Mouse (Mus musculus): ENCODE results near the gene Itpr2. TPM values are rescaled to one million over a fixed set of nuclear protein-coding genes. Genes with fewer than 3 reads are reported as not detected.

Gene Itpr2
- total RNA-seq, 2 experiments from 2014 or later, result 23.6 to 24.9 TPM

DNA sequence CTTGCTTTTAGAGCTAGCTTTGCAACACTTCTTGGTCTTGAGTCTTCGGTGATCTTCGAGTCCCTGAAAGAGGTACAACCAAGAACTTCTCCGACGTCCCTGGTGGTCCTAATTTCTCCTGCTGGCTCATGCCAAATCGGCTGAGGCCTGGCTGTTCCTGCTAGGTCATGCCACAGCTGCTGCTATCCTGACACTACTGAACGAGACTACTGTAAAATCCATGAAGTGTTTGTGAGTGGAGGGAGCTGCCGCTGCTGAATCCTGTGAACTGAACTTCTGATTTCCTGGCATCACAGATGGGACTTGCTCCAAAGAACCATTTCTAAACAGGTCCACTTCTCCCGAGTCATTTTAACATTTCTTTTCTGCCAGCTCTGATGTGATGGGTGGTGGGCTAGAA is 11.4 kb upstream of the Itpr2 start:
- intact Hi-C loops (cut with DNase I), result no loop called here
- no peak for DNase-seq (ENCODE audit: low spot score)

DNA sequence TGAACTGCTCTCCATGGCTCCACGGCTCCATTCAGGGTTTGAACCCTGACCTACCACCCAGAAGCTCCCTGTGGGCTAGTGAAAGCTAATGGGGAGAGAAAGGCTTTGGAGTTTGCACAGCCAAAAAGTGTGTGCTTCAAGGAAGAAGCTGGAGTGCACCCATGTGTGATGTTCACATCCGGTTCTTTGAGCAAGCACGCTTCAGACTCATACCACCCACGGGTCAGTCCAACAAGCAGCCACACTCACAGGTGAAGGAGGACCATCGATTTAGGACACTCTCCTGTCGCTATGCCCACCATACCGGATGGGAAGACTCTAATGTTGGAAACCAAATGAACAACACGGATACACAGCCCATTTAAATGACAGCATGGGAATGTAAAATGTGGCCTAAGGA is 9.5 kb upstream of the Itpr2 start:
- intact Hi-C loops (cut with DNase I), result no loop called here
- no peak for DNase-seq (ENCODE audit: low spot score)

DNA sequence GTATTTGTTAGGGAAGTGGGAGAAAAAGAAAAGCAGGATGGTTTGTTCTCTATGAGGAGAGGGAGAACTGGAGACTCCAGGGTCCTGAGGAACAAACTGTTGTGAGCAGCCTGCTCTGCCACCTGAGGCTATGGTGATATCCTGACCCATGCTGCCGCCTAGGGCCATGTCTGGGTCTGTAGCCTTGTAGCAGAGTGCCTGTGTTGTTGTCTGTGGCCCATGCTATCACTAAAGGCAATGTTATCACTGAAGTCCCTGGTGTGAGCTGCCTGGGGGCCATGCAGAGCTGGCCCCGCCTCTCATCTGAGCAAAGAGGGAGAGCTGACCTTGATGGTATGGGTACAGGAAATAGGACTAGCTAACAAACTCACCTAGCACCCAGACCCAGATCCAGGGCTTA is 7.9 kb upstream of the Itpr2 start:
- intact Hi-C loops (cut with DNase I), result no loop called here

DNA sequence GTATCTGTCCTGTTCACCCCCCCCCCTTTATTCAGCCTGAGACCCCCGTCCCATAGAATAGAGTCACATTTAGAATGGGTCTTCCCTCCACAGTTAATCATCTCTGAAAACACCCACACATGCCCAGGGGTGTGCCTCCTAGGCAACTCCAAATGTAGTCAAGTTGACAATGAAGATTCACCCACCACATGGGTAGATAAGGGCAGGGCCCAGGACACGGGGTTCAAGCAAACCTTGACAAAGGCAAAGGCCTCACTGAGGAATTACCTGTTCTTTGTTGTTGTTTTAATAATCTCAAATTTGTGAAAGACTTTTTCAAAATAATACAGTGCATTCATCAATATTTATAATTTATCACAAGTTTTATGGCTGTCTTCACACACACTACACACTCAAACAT is 2.4 kb upstream of the Itpr2 start:
- no peak for DNase-seq (ENCODE audit: low spot score)
- intact Hi-C loops (cut with DNase I), result loop anchor here (5.0 kb wide), 2 partner anchors 72 to 73 kb away; partner anchors contain the start of genes Fgfr1op2 and Ints13

More for the DNA sequence above, 7.9 kb upstream of the Itpr2 start:
- no peak for DNase-seq (ENCODE audit: low spot score)

DNA sequence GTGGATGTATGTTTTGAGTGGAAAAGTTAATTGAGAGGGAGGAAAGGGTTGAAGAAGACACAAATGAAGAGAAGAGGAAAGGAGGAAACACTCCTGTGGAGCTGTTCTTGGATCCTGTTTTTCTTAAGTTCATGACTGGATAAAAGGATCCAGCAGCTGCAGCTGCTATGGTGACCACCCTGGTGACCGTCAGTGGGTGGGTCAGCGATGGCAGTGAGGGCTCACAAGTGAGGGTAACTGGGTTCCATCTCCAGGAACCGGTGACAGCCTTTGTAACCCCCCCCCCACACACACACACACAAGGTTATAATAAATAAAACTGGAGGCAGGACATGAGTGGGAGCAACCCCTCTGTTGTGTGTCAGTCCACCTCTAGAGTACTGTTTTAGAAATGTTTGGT is 833 bp upstream of the Itpr2 start:
- DNase-seq (ENCODE audit: low spot score), result no peak

DNA sequence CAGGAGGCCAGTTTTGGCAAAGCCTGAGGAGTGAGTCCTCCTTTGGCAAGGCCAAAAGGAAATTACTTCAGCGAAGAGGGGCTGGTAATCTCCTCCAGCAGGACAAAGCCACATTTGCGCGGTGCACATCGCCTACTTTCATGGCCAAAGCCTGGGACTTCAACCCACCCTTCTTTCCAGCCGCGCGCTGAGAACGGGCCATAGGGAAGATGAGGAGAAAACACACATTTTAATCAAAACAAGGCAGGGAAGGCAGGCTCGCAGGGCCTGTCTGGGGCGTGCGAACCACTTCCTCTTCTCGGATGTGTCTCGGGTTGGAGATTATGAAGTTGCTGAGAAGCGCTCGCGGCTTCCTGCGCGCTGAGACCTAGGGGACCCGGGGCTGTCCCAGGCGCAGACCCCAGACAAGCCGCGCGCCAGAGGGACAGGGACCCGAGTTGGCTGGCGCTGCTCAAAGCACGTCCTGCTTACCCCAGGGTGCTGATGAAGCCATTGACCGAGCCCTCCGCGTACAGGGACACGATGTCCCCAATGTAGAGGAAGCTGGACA is 632 bp downstream of the Itpr2 start:
- peak; percentile 54 for DNase-seq (ENCODE audit: low spot score)
- intact Hi-C loops (cut with DNase I), result loop anchor here (5.0 kb wide), 2 partner anchors 69 to 76 kb away; partner anchors contain the start of genes Fgfr1op2 and Ints13

More for the DNA sequence above, 833 bp upstream of the Itpr2 start:
- intact Hi-C loops (cut with DNase I), result loop anchor here (1.0 to 5.0 kb wide), 3 partner anchors 47 to 74 kb away; partner anchors contain the start of genes Fgfr1op2 and Ints13

DNA sequence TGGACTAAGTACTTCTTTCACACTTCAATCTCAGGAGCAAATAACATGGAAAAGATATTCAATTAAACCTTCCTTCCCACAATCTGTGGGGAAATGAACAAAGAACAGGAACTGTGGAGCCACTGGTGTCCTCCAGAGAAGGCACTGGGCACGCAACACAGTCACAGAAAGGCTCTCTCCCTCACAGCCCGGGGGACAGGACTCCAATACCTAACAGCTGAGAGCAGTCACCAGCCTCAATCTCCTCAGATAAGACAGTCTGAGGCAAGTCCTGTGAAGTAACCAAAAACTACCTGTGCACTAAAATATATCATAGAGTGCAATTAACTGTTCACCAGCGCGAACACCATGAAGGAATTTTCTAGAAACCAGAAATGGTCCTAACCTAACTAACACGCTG is 1.3 kb downstream of the Itpr2 start:
- intact Hi-C loops (cut with DNase I), result loop anchor here (5.0 kb wide), 2 partner anchors 68 to 77 kb away; partner anchors contain the start of genes Fgfr1op2 and Ints13
- no peak for DNase-seq (ENCODE audit: low spot score)

DNA sequence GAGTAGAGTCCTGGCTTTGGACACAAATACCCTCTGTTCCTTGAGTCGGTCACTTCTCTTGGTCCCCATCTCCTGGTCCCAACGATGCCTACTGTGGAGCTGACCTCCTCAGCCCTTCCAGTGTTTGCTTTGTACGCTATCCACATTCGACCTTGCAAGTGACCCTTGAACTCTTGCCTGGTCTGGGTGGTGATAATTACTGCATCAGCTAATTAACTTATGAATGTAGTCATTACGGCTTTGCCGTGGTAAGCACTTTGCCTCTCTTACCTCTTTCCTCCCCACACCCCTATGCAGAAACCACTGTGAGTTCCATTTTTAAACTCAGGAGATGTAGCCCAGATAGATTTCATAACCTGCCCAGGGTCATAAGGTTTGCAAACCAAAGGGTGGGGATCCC is 1.8 kb downstream of the Itpr2 start:
- no peak for DNase-seq (ENCODE audit: low spot score)
- intact Hi-C loops (cut with DNase I), result loop anchor here (5.0 kb wide), 2 partner anchors 68 to 77 kb away; partner anchors contain the start of genes Fgfr1op2 and Ints13

DNA sequence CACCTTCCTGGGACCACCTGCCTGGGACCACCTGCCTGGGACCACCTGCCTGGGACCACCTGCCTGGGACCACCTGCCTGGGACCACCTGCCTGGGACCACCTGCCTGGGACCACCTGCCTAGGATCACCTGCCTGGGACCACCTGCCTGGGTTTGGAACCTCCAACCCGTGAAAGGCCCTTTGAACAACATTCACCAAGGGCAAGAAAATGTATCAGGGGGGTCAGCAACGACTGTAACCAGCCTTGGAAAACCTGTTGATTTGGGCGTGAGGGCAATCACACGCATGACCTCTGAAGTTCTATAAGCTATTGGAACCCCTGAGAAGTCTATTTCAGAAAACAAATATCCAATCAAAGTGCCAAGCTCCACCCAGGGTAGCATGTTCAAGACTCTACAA is 2.5 kb downstream of the Itpr2 start:
- no peak for DNase-seq (ENCODE audit: low spot score)

DNA sequence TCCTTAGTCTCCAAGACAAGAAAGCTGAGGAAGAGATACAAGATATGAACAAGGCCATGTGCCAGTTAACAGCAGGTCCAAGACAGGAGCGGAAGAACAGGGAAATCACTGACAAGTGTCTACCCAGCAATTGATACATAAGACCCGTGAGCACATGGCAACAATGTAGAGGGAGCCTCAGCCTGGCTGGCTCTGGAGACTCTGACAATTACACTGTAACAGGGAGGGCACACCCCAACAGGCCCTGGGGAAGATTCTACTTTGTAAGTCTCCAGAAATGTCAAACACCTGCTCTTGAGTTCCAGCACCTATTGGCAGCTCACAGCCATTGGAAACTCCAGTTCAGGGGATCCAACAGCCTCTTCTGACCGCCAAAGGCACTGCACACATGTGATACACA is 3.6 kb downstream of the Itpr2 start:
- intact Hi-C loops (cut with DNase I), result loop anchor here (5.0 kb wide), 1 partner anchor 41 kb away; no protein-coding TSS in a partner anchor

More for the DNA sequence above, 2.5 kb downstream of the Itpr2 start:
- intact Hi-C loops (cut with DNase I), result loop anchor here (5.0 kb wide), 1 partner anchor 42 kb away; no protein-coding TSS in a partner anchor

DNA sequence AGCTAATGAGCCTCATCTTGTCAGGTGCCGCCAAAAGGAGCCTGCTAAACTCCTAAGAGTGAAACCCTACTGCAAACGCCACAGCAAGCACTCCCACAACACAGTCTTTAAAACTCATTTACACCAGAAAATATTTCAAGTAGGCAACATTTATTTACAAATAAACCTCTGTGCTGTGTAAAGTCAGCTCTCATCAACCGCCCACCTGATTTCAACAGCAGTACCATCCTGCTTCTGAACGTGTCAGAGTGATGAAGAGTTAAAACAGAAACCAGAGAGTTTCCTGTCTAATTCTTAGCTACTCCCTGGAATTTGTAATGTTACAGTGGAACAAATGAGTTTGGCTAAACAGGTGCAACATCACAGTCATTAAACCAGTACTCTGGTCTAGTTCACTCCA is 4.2 kb downstream of the Itpr2 start:
- intact Hi-C loops (cut with DNase I), result loop anchor here (5.0 kb wide), 1 partner anchor 41 kb away; no protein-coding TSS in a partner anchor
- DNase-seq (ENCODE audit: low spot score), result no peak

More for the DNA sequence above, 3.6 kb downstream of the Itpr2 start:
- DNase-seq (ENCODE audit: low spot score), result no peak

DNA sequence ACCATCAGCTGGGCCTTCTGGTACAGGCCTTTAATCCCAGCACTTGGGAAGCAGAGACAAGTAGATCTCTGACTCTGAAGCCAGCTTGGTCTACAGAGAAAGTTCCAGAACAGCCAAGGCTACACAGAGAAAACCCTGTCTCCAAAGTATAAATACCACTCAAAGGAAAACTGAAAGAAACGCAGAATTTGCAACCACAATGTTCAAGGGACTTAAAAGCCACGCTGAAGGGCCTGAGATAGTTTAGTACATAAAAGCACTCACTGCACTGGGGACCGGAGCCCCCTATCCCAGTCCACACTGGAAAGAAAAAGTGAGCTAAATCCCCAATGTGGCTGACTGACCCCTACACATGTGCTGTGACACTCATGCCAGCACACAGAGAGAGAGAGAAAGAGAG is 4.6 kb downstream of the Itpr2 start:
- no peak for DNase-seq (ENCODE audit: low spot score)
- intact Hi-C loops (cut with DNase I), result loop anchor here (5.0 kb wide), 1 partner anchor 40 kb away; no protein-coding TSS in a partner anchor

DNA sequence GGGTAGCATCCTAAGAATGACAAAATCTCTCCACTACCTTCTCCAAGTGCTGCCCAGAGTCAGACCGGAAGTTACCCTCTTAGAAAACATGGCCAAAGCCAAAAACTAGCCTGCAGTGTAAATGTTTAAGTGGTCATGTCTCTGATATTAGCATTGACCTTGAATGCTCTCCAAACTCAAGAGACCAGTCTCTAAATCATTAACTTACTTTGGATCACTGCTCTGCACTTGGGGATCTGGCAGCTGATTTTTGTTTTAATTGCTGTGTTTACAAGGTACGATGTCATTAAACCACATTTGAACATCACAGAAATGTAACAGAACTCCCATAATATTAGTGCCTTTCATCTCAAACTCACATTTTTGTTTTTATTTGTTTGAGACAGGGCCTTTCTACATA is 10.3 kb downstream of the Itpr2 start:
- intact Hi-C loops (cut with DNase I), result no loop called here
- no peak for DNase-seq (ENCODE audit: low spot score)

DNA sequence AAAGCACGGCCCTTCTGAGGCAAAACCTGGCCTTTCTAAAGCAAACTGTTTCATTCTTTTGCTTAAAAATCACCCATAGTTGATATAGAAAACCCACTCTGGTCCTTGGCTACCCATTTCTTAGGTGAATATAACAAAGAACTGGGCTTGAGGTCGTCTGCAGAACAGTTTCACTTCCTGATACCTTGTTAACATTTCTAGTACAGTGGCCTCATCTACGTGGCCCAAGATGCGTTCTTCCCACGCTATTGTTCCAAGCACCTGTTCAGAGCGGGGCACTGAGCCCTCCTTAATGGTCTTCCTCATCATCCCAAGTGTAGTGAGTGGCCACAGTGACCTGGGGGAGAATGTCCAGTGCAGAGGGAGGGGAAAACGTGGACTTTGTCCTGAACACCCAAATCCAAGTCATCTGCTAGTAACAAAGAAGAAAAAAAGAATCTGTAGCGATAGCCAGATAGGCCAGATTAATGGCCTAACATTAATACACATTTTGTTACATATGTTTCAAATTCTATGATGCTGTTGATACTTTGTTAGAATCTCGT is 11.5 kb downstream of the Itpr2 start:
- intact Hi-C loops (cut with DNase I), result no loop called here
- DNase-seq (ENCODE audit: low spot score), result no peak

DNA sequence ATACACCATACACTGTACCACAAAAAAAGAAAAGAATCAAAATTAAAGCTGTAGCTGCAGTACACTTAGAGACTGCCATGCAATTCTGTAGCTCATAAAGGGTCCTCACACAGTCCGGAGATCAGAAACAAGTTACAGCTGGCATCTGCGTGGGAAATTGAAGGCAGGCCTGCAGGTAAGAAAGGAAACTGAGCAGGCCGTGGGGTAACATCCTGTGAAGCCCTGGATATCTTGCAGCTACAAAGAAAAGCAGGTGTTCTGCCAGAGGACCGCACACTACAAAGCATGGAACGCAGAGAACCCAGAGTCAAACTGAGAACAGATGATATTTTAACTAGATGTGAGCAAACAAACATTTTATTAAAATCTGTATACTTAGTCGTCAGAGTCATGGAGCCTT is 12.2 kb downstream of the Itpr2 start:
- intact Hi-C loops (cut with DNase I), result no loop called here
- DNase-seq (ENCODE audit: low spot score), result no peak

DNA sequence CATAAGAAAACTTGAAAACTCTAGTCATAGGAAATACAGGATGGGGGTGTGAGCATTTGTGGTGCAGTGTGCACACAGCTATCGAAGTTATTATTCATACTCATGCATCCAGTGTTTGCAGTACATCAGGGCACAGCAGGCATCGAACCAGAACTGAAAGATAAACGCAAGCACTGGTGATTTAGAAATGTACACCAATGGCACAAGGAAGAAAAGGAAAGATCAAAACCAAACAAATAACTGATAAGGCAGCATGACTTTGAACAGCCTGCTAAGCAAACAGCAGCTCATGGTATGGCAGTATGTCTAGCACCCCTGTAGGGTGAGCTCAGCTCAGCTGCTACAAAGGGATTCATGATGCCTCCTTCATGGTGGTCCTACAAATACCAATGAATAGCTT is 13.3 kb downstream of the Itpr2 start:
- DNase-seq (ENCODE audit: low spot score), result no peak

DNA sequence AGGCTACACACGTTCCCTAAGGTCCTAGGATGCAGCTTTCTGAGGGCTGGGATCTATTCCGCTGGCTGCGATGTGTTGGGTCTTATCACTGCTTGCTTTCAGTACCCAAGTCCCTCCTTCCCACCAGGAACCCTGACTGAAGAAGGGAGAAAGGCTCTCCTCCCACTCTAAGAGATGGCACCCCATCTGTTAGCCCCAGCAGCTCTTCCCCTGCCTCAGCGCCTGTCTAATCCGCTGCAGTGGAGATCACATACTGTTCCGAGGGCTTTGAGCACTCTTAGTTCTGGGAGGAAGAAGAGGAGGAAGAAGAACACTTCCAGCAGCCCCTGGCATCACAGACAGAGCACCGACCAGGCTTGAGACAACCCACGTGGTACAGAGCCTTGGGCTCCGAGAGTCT is 14.9 kb downstream of the Itpr2 start:
- no peak for DNase-seq (ENCODE audit: low spot score)
- intact Hi-C loops (cut with DNase I), result no loop called here

More for the DNA sequence above, 13.3 kb downstream of the Itpr2 start:
- intact Hi-C loops (cut with DNase I), result no loop called here

DNA sequence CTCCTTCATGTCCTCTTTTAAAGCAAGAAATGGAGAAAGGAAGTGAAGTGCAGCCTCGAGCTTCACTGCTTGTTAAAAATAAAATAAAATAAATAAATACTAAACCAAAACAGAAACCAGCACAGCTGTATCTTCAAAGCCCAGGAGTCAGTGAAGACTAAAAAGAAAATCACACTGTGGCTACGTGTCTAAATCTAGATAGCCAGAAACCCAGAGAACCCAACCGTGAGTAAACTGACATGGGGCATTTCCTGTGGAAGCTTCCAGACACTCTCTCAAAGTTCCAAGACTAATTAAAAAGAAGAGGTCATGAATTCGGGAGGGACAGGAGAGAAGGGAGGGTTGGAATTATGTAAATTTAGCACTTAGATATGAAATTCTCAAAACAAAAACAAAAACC is 15.9 kb downstream of the Itpr2 start:
- intact Hi-C loops (cut with DNase I), result no loop called here
- DNase-seq (ENCODE audit: low spot score), result no peak

DNA sequence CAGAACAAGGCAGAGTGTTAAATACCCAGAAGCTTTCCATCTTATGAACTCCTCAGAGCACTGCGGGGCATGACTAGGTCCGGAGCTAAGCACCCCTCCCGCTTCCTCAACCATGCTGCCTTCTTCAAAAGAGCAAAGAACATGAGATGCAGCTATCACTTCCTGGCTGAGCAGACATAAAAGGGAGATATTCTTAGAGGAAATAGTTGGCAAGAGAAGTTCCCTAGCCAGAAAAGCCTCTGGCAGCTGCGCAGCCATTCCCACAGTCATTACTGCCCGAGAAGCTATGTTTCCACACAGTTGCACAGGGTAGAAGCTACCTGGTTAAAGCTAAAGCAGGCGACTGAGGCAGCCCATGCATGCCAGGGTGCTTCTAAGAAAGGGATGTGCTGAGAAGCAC is 20.6 kb downstream of the Itpr2 start:
- no peak for DNase-seq (ENCODE audit: low spot score)
- intact Hi-C loops (cut with DNase I), result no loop called here

DNA sequence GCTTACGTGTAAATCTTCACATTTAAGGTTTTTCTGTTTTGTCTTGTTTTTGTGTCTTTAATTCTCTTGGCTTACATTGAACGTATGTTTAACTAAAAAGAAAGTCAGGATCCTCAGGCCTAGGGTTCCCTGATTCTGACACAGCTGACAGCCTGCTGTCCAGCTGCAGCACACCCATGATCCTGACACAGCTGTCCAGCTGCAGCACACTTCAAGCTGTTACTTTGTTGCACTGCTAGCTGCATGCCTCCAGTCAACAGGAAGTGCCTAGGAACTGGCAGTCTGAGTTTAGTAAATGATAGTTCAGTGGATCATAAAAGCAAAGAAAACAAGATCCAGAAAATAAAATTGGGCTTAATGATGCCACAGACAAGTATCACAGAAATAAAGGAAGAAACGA is 21.1 kb downstream of the Itpr2 start:
- intact Hi-C loops (cut with DNase I), result no loop called here
- DNase-seq (ENCODE audit: low spot score), result no peak

DNA sequence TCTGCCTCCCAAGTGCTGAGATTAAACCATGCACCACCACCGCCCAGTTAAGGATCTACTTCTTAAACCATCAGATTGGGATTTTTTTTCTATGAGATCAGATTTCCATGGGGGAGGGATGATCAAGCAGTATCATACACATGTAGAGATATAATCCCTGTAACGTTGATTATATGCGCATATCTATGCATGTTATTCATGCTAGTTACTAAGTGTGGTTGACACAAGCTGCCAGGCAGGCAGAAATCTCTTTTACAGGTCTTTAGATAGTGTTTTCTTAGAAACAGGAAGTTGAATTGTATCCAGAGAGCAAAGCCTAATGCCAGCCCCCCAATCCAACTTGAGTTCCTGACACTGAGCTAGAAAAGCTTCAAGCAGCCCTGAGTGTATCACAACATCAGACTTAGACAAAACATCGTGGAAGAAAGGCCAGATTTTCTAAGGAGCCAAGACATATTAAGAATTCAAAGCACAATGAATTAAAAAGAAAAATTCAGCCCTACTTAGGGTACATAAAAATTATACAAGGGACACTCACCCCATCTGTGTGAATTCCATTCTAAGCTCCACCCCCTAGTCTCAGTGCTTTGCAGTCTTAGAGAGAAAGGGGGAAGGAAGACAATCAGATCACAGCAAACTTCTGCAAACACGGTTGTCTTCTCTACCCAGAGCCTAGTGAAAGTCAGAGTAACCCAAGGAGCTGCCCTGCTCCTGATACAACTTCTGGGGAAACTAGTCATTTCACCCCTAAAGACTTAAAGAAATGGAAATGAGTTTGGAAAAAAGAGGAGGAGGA is 22.9 kb downstream of the Itpr2 start:
- DNase-seq (ENCODE audit: low spot score), result no peak
- intact Hi-C loops (cut with DNase I), result no loop called here

Measured in heart, postnatal 25 days (tissue).